Mouse (Mus musculus) hindbrain, embryonic 13.5 days (tissue): ENCODE results near the gene Polr1d. TPM values are rescaled to one million over a fixed set of nuclear protein-coding genes. Genes with fewer than 3 reads are reported as not detected.

Experiments
- ATAC-seq: fragments of 200-750 bp; cut with Nextera tagmentation; 2 replicates; pipeline ENCODE4 v1.8.0; 2017; ENCODE audit warnings: moderate TSS enrichment; ENCODE audit not compliant: low FRiP score
- H3K27ac ChIP-seq: fragments of 300-500 bp; sonication (generic); 2 replicates; pipeline ENCODE4 v1.5.1; 2015; ENCODE audit warnings: inconsistent platforms, mild to moderate bottlenecking, moderate library complexity
- H3K27me3 ChIP-seq: fragments of 300-500 bp; sonication (generic); 2 replicates; pipeline ENCODE4 v1.6.1; 2015; ENCODE audit warnings: mild to moderate bottlenecking, inconsistent platforms
- H3K36me3 ChIP-seq: fragments of 300-500 bp; sonication (generic); 2 replicates; pipeline ENCODE4 v1.6.1; 2015; ENCODE audit warnings: mild to moderate bottlenecking, inconsistent platforms
- H3K4me1 ChIP-seq: fragments of 300-500 bp; sonication (generic); replicated peaks from 2 replicates; pipeline ENCODE4 v1.6.1; 2015; ENCODE audit warnings: inconsistent platforms
- H3K4me2 ChIP-seq: fragments of 300-500 bp; sonication (generic); 2 replicates; pipeline ENCODE4 v1.6.1; 2015; ENCODE audit warnings: inconsistent platforms, mild to moderate bottlenecking, moderate library complexity
- H3K4me3 ChIP-seq: fragments of 300-500 bp; sonication (generic); 2 replicates; pipeline ENCODE4 v1.5.1; 2015; ENCODE audit warnings: mild to moderate bottlenecking, inconsistent platforms
- H3K9ac ChIP-seq: fragments of 300-500 bp; sonication (generic); 2 replicates; pipeline ENCODE4 v1.6.1; 2015; ENCODE audit warnings: mild to moderate bottlenecking, inconsistent platforms
- H3K9me3 ChIP-seq: fragments of 300-500 bp; sonication (generic); 2 replicates; pipeline ENCODE4 v1.6.1; 2016; ENCODE audit warnings: inconsistent platforms
- WGBS: fragments of 180-500 bp; shearing (Covaris S2); methylation state at CpG from one replicate; pipeline ENCODE4 v1.1.7; 2015; 5-methylcytosine and 5-hydroxymethylcytosine counted together
- polyA plus RNA-seq: library from polyadenylated mRNA; unstranded; fragments of >200 nt; fragmentation: Nextera tagmentation; extraction: Ambion mirVana; gene quantifications from 2 replicates; pipeline ENCODE4 v1.2.1, GENCODE M21; 2015

Polr1d gene
- polyA plus RNA-seq, 1 experiment from 2014 or later: 107 TPM

- H3K4me1 ChIP-seq: no peaks in the 10 kb centered on the region
- ATAC-seq: no peak
- H3K9ac ChIP-seq: no peak overlapping the region
- H3K4me3 ChIP-seq: no peak overlapping the region
- H3K27me3 ChIP-seq: no peaks in the 10 kb centered on the region
- H3K9me3 ChIP-seq: no peaks in the 10 kb centered on the region
- H3K27ac ChIP-seq: no peak overlapping the region
- no peak overlapping the region for H3K4me2 ChIP-seq
- H3K36me3 ChIP-seq: peaks cover 36% of the 10 kb centered on the region
- 88% methylated on average over 2 of the region's 2 CpGs for WGBS
Measured at GRCm38 (mm10) chr5:147100180-147100579, 23.3 kb downstream of the Polr1d start.

- Histone ChIP-seq H3K27ac (no peak overlapping the region), H3K36me3 (peaks cover 48% of the 10 kb centered on the region), H3K9ac (no peak overlapping the region), H3K4me1 (no peaks in the 10 kb centered on the region), H3K9me3 (no peaks in the 10 kb centered on the region), H3K27me3 (no peaks in the 10 kb centered on the region), H3K4me2 (no peak overlapping the region), H3K4me3 (no peak overlapping the region)
- ATAC-seq: no peak
- WGBS: 80% methylated on average over 6 of the region's 6 CpGs
Measured at GRCm38 (mm10) chr5:147102295-147102694, 25.4 kb downstream of the Polr1d start.

GRCm38 (mm10) chr5:147107276-147107675 lies 30.4 kb downstream of the Polr1d start:
- Histone ChIP-seq H3K9ac (no peak overlapping the region), H3K27ac (no peak overlapping the region), H3K27me3 (no peaks in the 10 kb centered on the region), H3K9me3 (no peaks in the 10 kb centered on the region), H3K4me2 (no peak overlapping the region), H3K4me3 (no peak overlapping the region), H3K36me3 (peaks cover 62% of the 10 kb centered on the region), H3K4me1 (no peaks in the 10 kb centered on the region)
- WGBS: 93% methylated on average over 3 of the region's 3 CpGs
- no peak for ATAC-seq

- Histone ChIP-seq H3K36me3 (peaks cover 68% of the 10 kb centered on the region), H3K9ac (no peak overlapping the region)
- WGBS: 93% methylated on average over 13 of the region's 13 CpGs
Measured at GRCm38 (mm10) chr5:147108861-147109591, 32.2 kb downstream of the Polr1d start.

GRCm38 (mm10) chr5:147114738-147115137 lies 37.9 kb downstream of the Polr1d start:
- H3K4me1 ChIP-seq: no peaks in the 10 kb centered on the region
- H3K4me3 ChIP-seq: no peak overlapping the region
- whole genome bisulfite sequencing: 76% methylated on average over 7 of the region's 7 CpGs
- H3K4me2 ChIP-seq: no peak overlapping the region
- H3K9me3 ChIP-seq: no peaks in the 10 kb centered on the region
- no peak overlapping the region for H3K27ac ChIP-seq
- ATAC-seq: no peak
- no peaks in the 10 kb centered on the region for H3K27me3 ChIP-seq
- H3K9ac ChIP-seq: no peak overlapping the region
- peaks cover 29% of the 10 kb centered on the region for H3K36me3 ChIP-seq

More at GRCm38 (mm10) chr5:147108861-147109591, 32.2 kb downstream of the Polr1d start:
- no peak for ATAC-seq
- H3K4me2 ChIP-seq: no peak overlapping the region
- no peak overlapping the region for H3K27ac ChIP-seq
- H3K27me3 ChIP-seq: no peaks in the 10 kb centered on the region
- no peaks in the 10 kb centered on the region for H3K4me1 ChIP-seq
- no peak overlapping the region for H3K4me3 ChIP-seq
- no peaks in the 10 kb centered on the region for H3K9me3 ChIP-seq

- H3K9me3 ChIP-seq: no peaks in the 10 kb centered on the region
- H3K36me3 ChIP-seq: peaks cover 22% of the 10 kb centered on the region
- H3K9ac ChIP-seq: no peak overlapping the region
- H3K4me1 ChIP-seq: no peaks in the 10 kb centered on the region
- H3K27ac ChIP-seq: no peak overlapping the region
- H3K4me3 ChIP-seq: no peak overlapping the region
- no peaks in the 10 kb centered on the region for H3K27me3 ChIP-seq
- H3K4me2 ChIP-seq: no peak overlapping the region
- 96% methylated on average over 4 of the region's 4 CpGs for WGBS
- ATAC-seq: no peak
Measured at GRCm38 (mm10) chr5:147115631-147116030, 38.8 kb downstream of the Polr1d start.

GRCm38 (mm10) chr5:147117027-147117426 lies 40.2 kb downstream of the Polr1d start:
- Histone ChIP-seq H3K27me3 (no peaks in the 10 kb centered on the region), H3K4me1 (no peaks in the 10 kb centered on the region), H3K9me3 (0 out of 2 replicates have a peak, but pooled peaks cover 6% of the 10 kb centered on the region), H3K9ac (no peak overlapping the region), H3K4me2 (no peak overlapping the region), H3K27ac (no peak overlapping the region), H3K36me3 (peaks cover 14% of the 10 kb centered on the region), H3K4me3 (no peak overlapping the region)
- WGBS: 13% methylated on average over 6 of the region's 6 CpGs
- ATAC-seq: no peak

- 97% methylated on average over 4 of the region's 4 CpGs for WGBS
- ATAC-seq: no peak
- Histone ChIP-seq H3K4me1 (peaks cover 6% of the 10 kb centered on the region), H3K4me3 (no peak overlapping the region), H3K9ac (no peak overlapping the region), H3K27ac (no peak overlapping the region), H3K4me2 (no peak overlapping the region), H3K36me3 (no peaks in the 10 kb centered on the region), H3K9me3 (peaks cover 6% of the 10 kb centered on the region; the same call in 1 of the 2 replicates), H3K27me3 (peaks cover 9% of the 10 kb centered on the region; the same call in 1 of the 2 replicates)
Measured at GRCm38 (mm10) chr5:147121146-147121545, 44.3 kb downstream of the Polr1d start.

- H3K9ac ChIP-seq: no peak overlapping the region
- no peak for ATAC-seq
- H3K36me3 ChIP-seq: no peaks in the 10 kb centered on the region
- WGBS: 48% methylated on average over 9 of the region's 9 CpGs
- no peak overlapping the region for H3K4me2 ChIP-seq
- peaks cover 6% of the 10 kb centered on the region for H3K4me1 ChIP-seq
- H3K9me3 ChIP-seq: peaks cover 10% of the 10 kb centered on the region
- no peak overlapping the region for H3K27ac ChIP-seq
- no peak overlapping the region for H3K4me3 ChIP-seq
- peaks cover 9% of the 10 kb centered on the region; the same call in 1 of the 2 replicates for H3K27me3 ChIP-seq
Measured at GRCm38 (mm10) chr5:147124794-147125193, 47.9 kb downstream of the Polr1d start.

GRCm38 (mm10) chr5:147125542-147126185 lies 48.8 kb downstream of the Polr1d start:
- no peaks in the 10 kb centered on the region for H3K36me3 ChIP-seq
- H3K4me2 ChIP-seq: no peak overlapping the region
- peaks cover 9% of the 10 kb centered on the region; the same call in 1 of the 2 replicates for H3K27me3 ChIP-seq
- no peak overlapping the region for H3K9ac ChIP-seq
- peaks cover 6% of the 10 kb centered on the region for H3K4me1 ChIP-seq
- H3K4me3 ChIP-seq: no peak overlapping the region
- H3K9me3 ChIP-seq: peaks cover 10% of the 10 kb centered on the region
- no peak for ATAC-seq
- WGBS: 92% methylated on average over 13 of the region's 13 CpGs
- no peak overlapping the region for H3K27ac ChIP-seq

- H3K27ac ChIP-seq: no peak overlapping the region
- H3K9ac ChIP-seq: no peak overlapping the region
- no peak overlapping the region for H3K4me3 ChIP-seq
- peaks cover 4% of the 10 kb centered on the region for H3K9me3 ChIP-seq
- H3K27me3 ChIP-seq: peaks cover 19% of the 10 kb centered on the region
- H3K36me3 ChIP-seq: no peaks in the 10 kb centered on the region
- WGBS: 87% methylated on average over 4 of the region's 4 CpGs
- no peak overlapping the region for H3K4me2 ChIP-seq
- peaks cover 6% of the 10 kb centered on the region for H3K4me1 ChIP-seq
- no peak for ATAC-seq
Measured at GRCm38 (mm10) chr5:147127860-147128259, 51.0 kb downstream of the Polr1d start.

- Histone ChIP-seq H3K36me3 (no peaks in the 10 kb centered on the region), H3K9me3 (peaks cover 4% of the 10 kb centered on the region), H3K27me3 (peaks cover 23% of the 10 kb centered on the region), H3K27ac (no peak overlapping the region), H3K9ac (no peak overlapping the region), H3K4me3 (no peak overlapping the region), H3K4me2 (no peak overlapping the region), H3K4me1 (peaks cover 13% of the 10 kb centered on the region)
- no peak for ATAC-seq
- 85% methylated on average over 2 of the region's 2 CpGs for WGBS
Measured at GRCm38 (mm10) chr5:147129484-147129883, 52.6 kb downstream of the Polr1d start.
